Mouse (Mus musculus) gastrocnemius, adult 2 months (tissue): ENCODE measurements at regions not wholly inside any gene's neighbourhood (a gene's known extent, or its start where the extent isn't known, plus 50 kb on each side); places are given as distances from the start of the nearest gene placed in this dataset.
A peak's percentile ranks its signal among the peaks of the same experiment; 100 is the strongest.

Experiments
- DNase-seq: peaks from one replicate; pipeline ENCODE4 v3.0.0; 2022
- H3K27ac ChIP-seq: fragments of 200-600 bp; 2 replicates; pipeline ENCODE4 v1.8.1; 2022; ENCODE audit warnings: mild to moderate bottlenecking
- H3K4me3 ChIP-seq: fragments of 200-600 bp; 2 replicates; pipeline ENCODE4 v1.8.1; 2022; ENCODE audit warnings: mild to moderate bottlenecking, moderate library complexity
- CTCF ChIP-seq: fragments of 200-600 bp; IDR thresholded peaks from 2 replicates; pipeline ENCODE4 v1.8.1; 2022; ENCODE audit warnings: antibody characterized with exemption, mild to moderate bottlenecking, moderate library complexity
- intact Hi-C: fragments of 180-260 bp; cut with DNase I; formaldehyde crosslinking; loops from one replicate; pipeline ENCODE4 v1.15.1; 2025

DNA sequence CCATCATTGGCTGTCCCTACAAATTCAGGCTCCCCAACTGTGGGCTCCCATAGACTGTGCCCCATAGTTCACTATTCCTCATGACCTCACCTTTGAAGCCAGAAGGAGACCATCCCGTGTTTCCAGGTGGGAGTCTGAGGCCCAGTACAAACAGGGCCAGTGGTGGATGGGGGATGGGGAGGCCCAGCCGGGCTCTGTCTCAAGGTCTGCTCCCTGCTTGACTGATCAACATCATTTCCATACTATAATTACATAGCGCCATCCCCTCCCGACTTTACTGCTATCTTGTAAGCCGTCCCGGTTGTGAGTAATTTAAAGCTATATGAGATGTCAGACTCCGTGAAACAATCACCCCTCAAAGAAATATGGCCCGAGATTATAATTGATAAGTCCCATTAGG lies 252.3 kb downstream of the Gm26897 start:
- TF ChIP-seq CTCF, result no peak
- Histone ChIP-seq H3K4me3 (no peak overlapping the region), H3K27ac (no peak overlapping the region)
- DNase-seq, result no peak
- intact Hi-C loops, result no loop called here

- no peak overlapping the region for H3K4me3 ChIP-seq
- H3K27ac ChIP-seq, result no peak overlapping the region
- intact Hi-C loops, result no loop called here
- DNase-seq, result no peak
- no peak for TF ChIP-seq CTCF
Measured at GRCm38 (mm10) chr5:111987036-111987435, 253.3 kb downstream of the Gm26897 start.

DNA sequence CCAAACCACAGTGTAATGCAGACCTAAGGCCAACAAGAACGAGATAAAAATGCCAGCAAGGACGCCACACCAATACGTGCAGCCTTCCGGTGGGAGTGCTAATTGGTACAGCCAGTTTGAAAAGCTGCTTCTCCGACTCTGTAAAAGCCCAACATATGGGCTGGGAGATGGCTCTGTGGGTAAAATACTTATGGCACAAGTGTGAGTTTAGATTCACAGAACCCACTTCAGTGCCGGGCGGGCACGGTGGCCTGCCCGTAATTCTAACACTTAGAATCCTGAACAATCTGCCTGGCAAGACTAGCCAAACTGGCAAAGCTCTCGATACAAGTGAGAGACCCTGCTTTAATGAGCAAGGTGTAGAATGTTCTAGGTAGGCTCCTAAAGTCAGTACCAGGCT lies 258.1 kb downstream of the Gm26897 start:
- no peak overlapping the region for H3K4me3 ChIP-seq
- no peak for DNase-seq
- intact Hi-C loops, result no loop called here
- H3K27ac ChIP-seq, result no peak overlapping the region
- no peak for TF ChIP-seq CTCF

- no peak for TF ChIP-seq CTCF
Measured at GRCm38 (mm10) chr5:111993221-111993620, 259.1 kb downstream of the Cryba4 start.

GRCm38 (mm10) chr5:111993930-111994329 lies 258.4 kb downstream of the Cryba4 start:
- intact Hi-C loops, result no loop called here
- H3K27ac ChIP-seq, result no peak overlapping the region
- no peak for TF ChIP-seq CTCF
- no peak overlapping the region for H3K4me3 ChIP-seq
- no peak for DNase-seq

More at GRCm38 (mm10) chr5:111993221-111993620, 259.1 kb downstream of the Cryba4 start:
- intact Hi-C loops, result no loop called here
- H3K4me3 ChIP-seq, result no peak overlapping the region
- no peak for DNase-seq
- no peak overlapping the region for H3K27ac ChIP-seq

GRCm38 (mm10) chr5:111996806-111997205 lies 255.5 kb downstream of the Cryba4 start:
- intact Hi-C loops, result no loop called here
- no peak overlapping the region for H3K27ac ChIP-seq
- H3K4me3 ChIP-seq, result no peak overlapping the region
- DNase-seq, result no peak
- no peak for TF ChIP-seq CTCF

GRCm38 (mm10) chr5:112001742-112002701 lies 250.3 kb downstream of the Cryba4 start:
- TF ChIP-seq CTCF, result no peak; the same call in 1 of the 2 replicates
- Histone ChIP-seq H3K27ac (peak overlapping the region; percentile 25; the same call in 1 of the 2 replicates), H3K4me3 (no peak overlapping the region)
- intact Hi-C loops, result no loop called here
- DNase-seq, result peak; percentile 43

DNA sequence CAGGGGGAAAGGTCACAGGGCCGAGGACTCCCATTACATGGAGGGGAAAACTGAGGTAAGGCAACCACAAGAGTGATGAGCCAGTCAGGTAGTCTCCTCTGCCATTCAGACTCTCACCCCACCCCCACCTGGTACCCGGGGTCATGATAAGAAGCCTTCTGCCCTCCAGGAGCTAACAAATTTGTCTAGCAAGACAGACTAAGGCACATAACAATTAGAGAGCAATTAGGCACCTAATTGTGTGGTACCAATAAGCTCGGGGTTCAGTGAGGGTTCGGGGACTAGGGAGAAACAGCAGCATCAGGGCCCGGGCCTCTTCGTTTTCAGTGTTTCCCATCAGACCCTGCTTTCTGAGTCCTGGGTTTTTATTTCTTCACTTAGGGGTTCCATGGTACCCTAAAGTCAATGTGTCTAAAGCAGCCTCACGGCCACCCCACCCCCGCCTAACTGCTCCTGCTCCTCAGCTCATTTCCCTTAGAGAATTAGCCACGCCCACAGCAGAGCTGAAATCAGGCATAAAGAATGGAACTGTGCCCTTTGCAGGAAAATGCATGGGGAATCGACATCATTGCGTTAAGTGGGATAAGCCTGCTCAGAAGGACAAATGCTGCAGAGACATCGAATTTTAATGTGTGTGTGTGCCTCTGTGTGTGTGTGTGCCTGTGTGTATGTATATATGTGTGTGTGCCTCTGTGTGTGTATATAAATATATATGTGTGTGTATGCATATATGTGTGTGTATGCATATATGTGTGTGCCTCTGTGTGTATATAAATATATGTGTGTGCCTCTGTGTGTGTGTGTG lies 249.3 kb downstream of the Cryba4 start:
- H3K4me3 ChIP-seq, result no peak overlapping the region
- DNase-seq, result no peak
- H3K27ac ChIP-seq, result no peak overlapping the region
- no peak for TF ChIP-seq CTCF
- intact Hi-C loops, result no loop called here

DNA sequence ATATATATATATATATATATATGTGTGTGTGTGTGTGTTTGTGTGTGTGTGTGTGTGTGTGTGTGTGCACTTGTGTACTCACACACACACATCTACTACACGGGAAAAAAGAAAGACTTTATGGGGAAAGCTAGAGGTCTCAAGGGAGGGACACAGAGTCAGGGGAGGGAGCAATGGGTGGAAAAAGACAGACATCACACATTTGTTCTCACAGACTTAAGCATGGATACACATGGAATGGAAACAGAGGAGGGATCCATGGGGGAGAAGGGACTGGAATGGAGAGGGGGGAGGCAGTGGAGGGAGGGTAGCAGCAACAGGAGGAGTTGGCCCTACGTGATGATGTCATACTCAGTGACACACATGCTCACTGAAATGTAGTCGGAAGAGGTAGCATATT lies 248.3 kb downstream of the Cryba4 start:
- intact Hi-C loops, result no loop called here
- DNase-seq, result no peak
- no peak overlapping the region for H3K4me3 ChIP-seq
- H3K27ac ChIP-seq, result no peak overlapping the region
- no peak for TF ChIP-seq CTCF

- intact Hi-C loops, result no loop called here
- no peak for TF ChIP-seq CTCF
- DNase-seq, result peak; percentile 43
- Histone ChIP-seq H3K4me3 (no peak overlapping the region), H3K27ac (peak overlapping the region; percentile 35; the same call in 1 of the 2 replicates)
Measured at GRCm38 (mm10) chr5:112012505-112013164, 239.7 kb downstream of the Cryba4 start.

GRCm38 (mm10) chr5:112018925-112019324 lies 233.4 kb downstream of the Cryba4 start:
- intact Hi-C loops, result no loop called here
- no peak overlapping the region for H3K4me3 ChIP-seq
- no peak for TF ChIP-seq CTCF
- peak; percentile 32 for DNase-seq
- no peak overlapping the region for H3K27ac ChIP-seq

- H3K27ac ChIP-seq, result no peak overlapping the region
- intact Hi-C loops, result no loop called here
- no peak overlapping the region for H3K4me3 ChIP-seq
- peak; percentile 28 for DNase-seq
- TF ChIP-seq CTCF, result no peak
Measured at GRCm38 (mm10) chr5:112020882-112021281, 231.4 kb downstream of the Cryba4 start.
